Comparison of ENCODE assay signal across 8 mouse cellular contexts in genomic region chr9:122886372-122887179, GRCm38 (mm10). TPM values are rescaled to one million over a fixed set of nuclear protein-coding genes. Genes with fewer than 3 reads are reported as not detected.
DNase-seq lines count a peak whose midpoint lies in the region; ATAC-seq and TF ChIP-seq lines count a peak whose summit lies in the region.

No protein-coding gene starts in this region.

- H3K27me3 ChIP-seq in forebrain, embryonic 16.5 days (replicated peaks; ENCODE audit: control insufficient read depth, insufficient read depth, low read length), result no peaks in the 10 kb centered on the region
- no peaks in the 10 kb centered on the region for H3K27me3 ChIP-seq in liver, postnatal 0 days (ENCODE audit: insufficient read depth, low read length)
- no peaks in the 10 kb centered on the region for H3K27me3 ChIP-seq in neural tube, embryonic 13.5 days

- 6% methylated on average over 54 of the region's 54 CpGs for WGBS in forebrain, embryonic 16.5 days
- WGBS in large intestine, adult 2 months, result 6% methylated on average over 54 of the region's 54 CpGs
- WGBS in liver, postnatal 0 days (ENCODE audit: insufficient replicate concordance), result 6% methylated on average over 54 of the region's 54 CpGs
- 7% methylated on average over 54 of the region's 54 CpGs for WGBS in neural tube, embryonic 13.5 days

- in situ Hi-C loops in ES-E14 (cut with MboI; ENCODE audit: low sequenced_read_pairs in 2 of 2, unreplicated experiment in 2 of 2), result no loop called here

- peaks cover 0 to 1% of the 10 kb centered on the region in 2 experiments; a peak in 1 of 4 replicates for H3K4me1 ChIP-seq in ES-E14 (ENCODE audit: control insufficient read depth in 2 of 2, insufficient read depth in 2 of 2, low read length in 2 of 2, poor library complexity in 1 of 2)
- peaks cover 9% of the 10 kb centered on the region for H3K4me1 ChIP-seq in forebrain, embryonic 16.5 days (replicated peaks; ENCODE audit: control insufficient read depth, insufficient read depth, low read length)
- peaks cover 6% of the 10 kb centered on the region; the same call in 1 of the 2 replicates for H3K4me1 ChIP-seq in liver, postnatal 0 days (ENCODE audit: insufficient read depth)
- peaks cover 10% of the 10 kb centered on the region for H3K4me1 ChIP-seq in neural tube, embryonic 13.5 days (replicated peaks)

- peak overlapping the region; percentile 75 for H3K9ac ChIP-seq in ES-E14 (ENCODE audit: insufficient read depth, low read depth, low read length, poor library complexity, severe bottlenecking)
- peak overlapping the region; percentile 86 for H3K9ac ChIP-seq in forebrain, embryonic 16.5 days (replicated peaks; ENCODE audit: low read depth, low read length)
- H3K9ac ChIP-seq in liver, postnatal 0 days (replicated peaks), result peak overlapping the region; percentile 78
- H3K9ac ChIP-seq in neural tube, embryonic 13.5 days, result peak overlapping the region; percentile 83

- no peaks in the 10 kb centered on the region for H3K9me3 ChIP-seq in ES-E14 (ENCODE audit: control insufficient read depth, insufficient read depth, low read depth, low read length)
- no peaks in the 10 kb centered on the region for H3K9me3 ChIP-seq in forebrain, embryonic 16.5 days (ENCODE audit: control insufficient read depth, low read length)
- peaks cover 4% of the 10 kb centered on the region for H3K9me3 ChIP-seq in liver, postnatal 0 days (ENCODE audit: low read length)
- H3K9me3 ChIP-seq in neural tube, embryonic 13.5 days, result no peaks in the 10 kb centered on the region

- intact Hi-C loops in heart, postnatal 14 days (cut with DNase I), result loop anchor here (5.0 kb wide), 1 partner anchor 61 kb away; no protein-coding TSS in a partner anchor

- H3K4me2 ChIP-seq in forebrain, embryonic 16.5 days (ENCODE audit: low read length), result peak overlapping the region; percentile 83
- H3K4me2 ChIP-seq in liver, postnatal 0 days (ENCODE audit: low read depth, low read length), result peak overlapping the region; percentile 91
- H3K4me2 ChIP-seq in neural tube, embryonic 13.5 days, result peak overlapping the region; percentile 90

- no peak for TF ChIP-seq EP300 in liver, postnatal 0 days (IDR thresholded peaks at IDR 0.05; ENCODE audit: low read depth)

- no peak for TF ChIP-seq CTCF in liver, postnatal 0 days (IDR thresholded peaks at IDR 0.05; ENCODE audit: low read depth)

- ATAC-seq in forebrain, embryonic 16.5 days, result peak; percentile 95
- ATAC-seq in liver, postnatal 0 days, result peak; percentile 81
- peak; percentile 97 for ATAC-seq in neural tube, embryonic 13.5 days (ENCODE audit: low read depth)

- no peak for DNase-seq in ES-E14 (ENCODE audit: low read depth, low spot score)
- DNase-seq in cerebellum, adult 18-20 months, result peak; percentile 69 to 70
- DNase-seq in heart, postnatal 14 days, result peak; percentile 25 to 59
- peak; percentile 67 for DNase-seq in large intestine, adult 2 months (ENCODE audit: low read depth, low spot score)
- peak; percentile 60 for DNase-seq in liver, postnatal 0 days
- DNase-seq in telencephalon, adult 2 months (ENCODE audit: low read depth, low spot score), result peak; percentile 72

- H3K4me3 ChIP-seq in ES-E14 (ENCODE audit: insufficient read depth in 1 of 2, low read depth in 1 of 2, low read length in 2 of 2, poor library complexity in 1 of 2, severe bottlenecking in 1 of 2), result peak overlapping the region; percentile 72 to 84
- H3K4me3 ChIP-seq in forebrain, embryonic 16.5 days (replicated peaks; ENCODE audit: low read length), result peak overlapping the region; percentile 83
- peak overlapping the region; percentile 62 for H3K4me3 ChIP-seq in liver, postnatal 0 days (ENCODE audit: low read depth, low read length)
- H3K4me3 ChIP-seq in neural tube, embryonic 13.5 days, result peak overlapping the region; percentile 80

- H3K27ac ChIP-seq in ES-E14 (ENCODE audit: insufficient read depth, low read depth, low read length, poor library complexity, severe bottlenecking), result no peak overlapping the region
- H3K27ac ChIP-seq in forebrain, embryonic 16.5 days (ENCODE audit: low read length), result peak overlapping the region; percentile 39
- peak overlapping the region; percentile 40 for H3K27ac ChIP-seq in liver, postnatal 0 days (ENCODE audit: low read depth)
- peak overlapping the region; percentile 54; the same call in 1 of the 2 replicates for H3K27ac ChIP-seq in neural tube, embryonic 13.5 days (replicated peaks)

- H3K36me3 ChIP-seq in ES-E14 (ENCODE audit: control insufficient read depth, insufficient read depth, low read length, poor library complexity, severe bottlenecking), result no peaks in the 10 kb centered on the region
- H3K36me3 ChIP-seq in forebrain, embryonic 16.5 days (ENCODE audit: control insufficient read depth, insufficient read depth), result peaks cover 4% of the 10 kb centered on the region; the same call in 1 of the 2 replicates
- 0 out of 2 replicates have a peak, but pooled peaks cover 3% of the 10 kb centered on the region for H3K36me3 ChIP-seq in liver, postnatal 0 days (replicated peaks; ENCODE audit: insufficient read depth, low read length)
- peaks cover 23% of the 10 kb centered on the region for H3K36me3 ChIP-seq in neural tube, embryonic 13.5 days

TF ChIP-seq in ES-E14, 5 proteins besides CTCF, POLR2A, EP300 and RAD21:
- 0 out of 2 replicates have a peak, but pooled peaks have one; percentile 29 for TF ChIP-seq ZNF384 (IDR thresholded peaks at IDR 0.05; ENCODE audit: low read depth, low read length)
- no peak for TF ChIP-seq CHD2 (IDR thresholded peaks at IDR 0.05; ENCODE audit: low read depth, low read length)

RNA-seq across cellular contexts. Expression of gene Zkscan7, which starts 1.1 kb away (rescaled TPM):
- total RNA-seq in ES-E14 (2012; rRNA removed), result 1.4 and 2.3 TPM in 2 replicates
- polyA plus RNA-seq in forebrain, embryonic 16.5 days (2015; fragmentation: Nextera tagmentation; extraction: Ambion mirVana), result 3.2 and 5.8 TPM in 2 replicates
- total RNA-seq in heart, postnatal 14 days (2021), result 1 to 10 TPM; 4.8 to 5.0 TPM
- 1.7 and 3.0 TPM in 2 replicates for polyA plus RNA-seq in large intestine, adult 2 months (2012; rRNA removed)
- 1.2 and 1.5 TPM in 2 replicates for polyA plus RNA-seq in liver, postnatal 0 days (2015; fragmentation: Nextera tagmentation; extraction: Ambion mirVana)
- 3.9 and 4.8 TPM in 2 replicates for polyA plus RNA-seq in neural tube, embryonic 13.5 days (2015; fragmentation: Nextera tagmentation; extraction: Ambion mirVana)

RNA-seq across cellular contexts. Expression of gene Zfp445, which starts 20.8 kb away (rescaled TPM):
- 80.8 and 84.1 TPM in 2 replicates for total RNA-seq in ES-E14 (2012; rRNA removed)
- 132 and 142 TPM in 2 replicates for polyA plus RNA-seq in forebrain, embryonic 16.5 days (2015; fragmentation: Nextera tagmentation; extraction: Ambion mirVana)
- 100 to 1,000 TPM; 109 to 113 TPM for total RNA-seq in heart, postnatal 14 days (2021)
- polyA plus RNA-seq in large intestine, adult 2 months (2012; rRNA removed), result 9.4 and 26.9 TPM in 2 replicates
- polyA plus RNA-seq in liver, postnatal 0 days (2015; fragmentation: Nextera tagmentation; extraction: Ambion mirVana), result 8.5 and 9.4 TPM in 2 replicates
- 82.6 and 102 TPM in 2 replicates for polyA plus RNA-seq in neural tube, embryonic 13.5 days (2015; fragmentation: Nextera tagmentation; extraction: Ambion mirVana)

RNA-seq across cellular contexts. Expression of gene Zfp105, which starts 36.3 kb away (rescaled TPM):
- total RNA-seq in ES-E14 (2012; rRNA removed), result 13.5 and 16.8 TPM in 2 replicates
- 20.8 and 23.1 TPM in 2 replicates for polyA plus RNA-seq in forebrain, embryonic 16.5 days (2015; fragmentation: Nextera tagmentation; extraction: Ambion mirVana)
- total RNA-seq in heart, postnatal 14 days (2021), result 1 to 10 TPM; 3.0 to 3.1 TPM
- polyA plus RNA-seq in large intestine, adult 2 months (2012; rRNA removed), result 0.40 and 0.52 TPM in 2 replicates
- 1.8 and 2.0 TPM in 2 replicates for polyA plus RNA-seq in liver, postnatal 0 days (2015; fragmentation: Nextera tagmentation; extraction: Ambion mirVana)
- 22.5 and 24.1 TPM in 2 replicates for polyA plus RNA-seq in neural tube, embryonic 13.5 days (2015; fragmentation: Nextera tagmentation; extraction: Ambion mirVana)

RNA-seq across cellular contexts. Expression of gene Gm35549, which starts 42.7 kb away (rescaled TPM):
- total RNA-seq in ES-E14 (2012; rRNA removed), result 0.27 TPM in 1 of 2 replicates, not detected in the other
- 0.99 TPM in 1 of 2 replicates, not detected in the other for polyA plus RNA-seq in forebrain, embryonic 16.5 days (2015; fragmentation: Nextera tagmentation; extraction: Ambion mirVana)
- not detected for total RNA-seq in heart, postnatal 14 days (2021)
- polyA plus RNA-seq in large intestine, adult 2 months (2012; rRNA removed), result not detected in 2 replicates
- polyA plus RNA-seq in liver, postnatal 0 days (2015; fragmentation: Nextera tagmentation; extraction: Ambion mirVana), result not detected in 2 replicates
- not detected in 2 replicates for polyA plus RNA-seq in neural tube, embryonic 13.5 days (2015; fragmentation: Nextera tagmentation; extraction: Ambion mirVana)
